Mouse (Mus musculus) G1E-ER4 (cell line): ENCODE data around the gene Tapbpl. TPM values are rescaled to one million over a fixed set of nuclear protein-coding genes. Genes with fewer than 3 reads are reported as not detected.

ENCODE experiments used
- GATA1 ChIP-seq: IDR thresholded peaks from one replicate; pipeline ENCODE4 v1.8.0; 2012; ENCODE audit warnings: low read length, inconsistent platforms
- polyA plus RNA-seq: library from polyadenylated mRNA; stranded (reverse); fragments of >175 nt; gene quantifications from 2 replicates; pipeline ENCODE4 v1.2.3, GENCODE M21; 2012

Gene Tapbpl
- polyA plus RNA-seq, 1 experiment = 2.2 TPM

- no peak for TF ChIP-seq GATA1
Measured at GRCm38 (mm10) chr6:125253863-125254715, 22.4 kb upstream of the Tapbpl start.

- TF ChIP-seq GATA1 = no peak
Measured at GRCm38 (mm10) chr6:125252711-125253110, 21.1 kb upstream of the Tapbpl start.

GRCm38 (mm10) chr6:125252285-125252684, 20.6 kb upstream of the Tapbpl start:
- TF ChIP-seq GATA1 = no peak

GRCm38 (mm10) chr6:125244551-125244950, 12.9 kb upstream of the Tapbpl start:
- TF ChIP-seq GATA1 = no peak

GRCm38 (mm10) chr6:125241566-125241965, 9.9 kb upstream of the Tapbpl start:
- no peak for TF ChIP-seq GATA1

- TF ChIP-seq GATA1 = no peak
Measured at GRCm38 (mm10) chr6:125240617-125241016, 9.0 kb upstream of the Tapbpl start.

GRCm38 (mm10) chr6:125239547-125239946, 7.9 kb upstream of the Tapbpl start:
- no peak for TF ChIP-seq GATA1

GRCm38 (mm10) chr6:125238396-125238795, 6.7 kb upstream of the Tapbpl start:
- TF ChIP-seq GATA1 = no peak

GRCm38 (mm10) chr6:125237421-125237820, 5.8 kb upstream of the Tapbpl start:
- no peak for TF ChIP-seq GATA1

- no peak for TF ChIP-seq GATA1
Measured at GRCm38 (mm10) chr6:125236782-125237181, 5.1 kb upstream of the Tapbpl start, which contains the start of gene Cd27. Cd27 (minus strand) TSS chr6:125237010.

- TF ChIP-seq GATA1 = no peak
Measured at GRCm38 (mm10) chr6:125236341-125236740, 4.7 kb upstream of the Tapbpl start.

GRCm38 (mm10) chr6:125234520-125234828, 2.8 kb upstream of the Tapbpl start:
- no peak for TF ChIP-seq GATA1

GRCm38 (mm10) chr6:125233816-125234519, 2.3 kb upstream of the Tapbpl start:
- TF ChIP-seq GATA1 = no peak

GRCm38 (mm10) chr6:125232516-125232915, 856 bp upstream of the Tapbpl start:
- TF ChIP-seq GATA1 = no peak

GRCm38 (mm10) chr6:125232045-125232437, 381 bp upstream of the Tapbpl start:
- no peak for TF ChIP-seq GATA1

- no peak for TF ChIP-seq GATA1
Measured at GRCm38 (mm10) chr6:125230571-125230970, 1.1 kb downstream of the Tapbpl start.
